Mouse (Mus musculus) right cerebral cortex, adult 18-20 months (tissue): ENCODE measurements around the gene AI837181.
"Not testable (repeated sequence)": the region's sequence is repeated elsewhere in the genome, so short reads cannot be mapped to it uniquely, and the experiment has no call there.

Source experiments
- DNase-seq: peaks from one replicate; pipeline ENCODE4 v3.0.0; 2022; ENCODE audit warnings: mixed read lengths

AI837181 gene

GRCm38 (mm10) chr19:5424782-5425741, at the start of gene AI837181, which contains the start of gene Drap1:
TSS of gene AI837181 (plus strand) at chr19:5425144.
TSS of gene Drap1 (minus strand) at chr19:5424979.
- peak; percentile 95 for DNase-seq

- no peak for DNase-seq
Observed at GRCm38 (mm10) chr19:5377446-5377845, 47.5 kb upstream of the AI837181 start.

GRCm38 (mm10) chr19:5383326-5383725, 41.6 kb upstream of the AI837181 start:
- no peak for DNase-seq

GRCm38 (mm10) chr19:5384715-5385114, 40.2 kb upstream of the AI837181 start:
- no peak for DNase-seq

- no peak for DNase-seq
Observed at GRCm38 (mm10) chr19:5388011-5388441, 36.9 kb upstream of the AI837181 start.

- DNase-seq, result peak; percentile 98
Observed at GRCm38 (mm10) chr19:5388588-5389242, 36.2 kb upstream of the AI837181 start, which contains the start of gene Sart1. TSS of gene Sart1 (minus strand) at chr19:5388703.

- DNase-seq, result no peak
Observed at GRCm38 (mm10) chr19:5389647-5390046, 35.3 kb upstream of the AI837181 start.

- DNase-seq, result no peak
Observed at GRCm38 (mm10) chr19:5390416-5390815, 34.5 kb upstream of the AI837181 start.

- DNase-seq, result no peak
Observed at GRCm38 (mm10) chr19:5392892-5393291, 32.1 kb upstream of the AI837181 start.

- DNase-seq, result no peak
Observed at GRCm38 (mm10) chr19:5394168-5394567, 30.8 kb upstream of the AI837181 start.

GRCm38 (mm10) chr19:5395371-5395770, 29.6 kb upstream of the AI837181 start:
- no peak for DNase-seq

- not testable (repeated sequence) for DNase-seq
Observed at GRCm38 (mm10) chr19:5401073-5401472, 23.9 kb upstream of the AI837181 start.

- no peak for DNase-seq
Observed at GRCm38 (mm10) chr19:5402293-5402692, 22.7 kb upstream of the AI837181 start, which contains the start of gene Tsga10ip. TSS of gene Tsga10ip (minus strand) at chr19:5402526.

GRCm38 (mm10) chr19:5405924-5406323, 19.0 kb upstream of the AI837181 start:
- no peak for DNase-seq

- peak; percentile 49 for DNase-seq
Observed at GRCm38 (mm10) chr19:5406531-5407126, 18.3 kb upstream of the AI837181 start.

GRCm38 (mm10) chr19:5407133-5407532, 17.8 kb upstream of the AI837181 start:
- peak; percentile 63 for DNase-seq

- DNase-seq, result no peak
Observed at GRCm38 (mm10) chr19:5408057-5409001, 16.6 kb upstream of the AI837181 start.

- no peak for DNase-seq
Observed at GRCm38 (mm10) chr19:5409068-5409467, 15.9 kb upstream of the AI837181 start.

- no peak for DNase-seq
Observed at GRCm38 (mm10) chr19:5410641-5411040, 14.3 kb upstream of the AI837181 start.

- DNase-seq, result no peak
Observed at GRCm38 (mm10) chr19:5411961-5412360, 13.0 kb upstream of the AI837181 start.

GRCm38 (mm10) chr19:5413840-5414239, 11.1 kb upstream of the AI837181 start:
- DNase-seq, result no peak

GRCm38 (mm10) chr19:5414534-5414957, 10.4 kb upstream of the AI837181 start:
- no peak for DNase-seq
